Mouse (Mus musculus) liver, embryonic 11.5 days (tissue): Measurements from ENCODE around the gene Nek2. TPM values are rescaled to one million over a fixed set of nuclear protein-coding genes. Genes with fewer than 3 reads are reported as not detected.

Experiments
- ATAC-seq: fragments of 200-750 bp; cut with Nextera tagmentation; replicated peaks from 2 replicates; pipeline ENCODE4 v1.8.0; 2017; ENCODE audit warnings: moderate number of reproducible peaks, mild to moderate bottlenecking, moderate TSS enrichment, moderate library complexity; ENCODE audit not compliant: low FRiP score
- DNase-seq: peaks from one replicate; pipeline ENCODE4 v3.0.0-alpha.2; 2017; ENCODE audit warnings: low spot score
- H3K27ac ChIP-seq: fragments of 300-500 bp; sonication (generic); 2 replicates; pipeline ENCODE4 v1.5.1; 2014; ENCODE audit warnings: mild to moderate bottlenecking, low read depth, low read length, control low read depth
- H3K27me3 ChIP-seq: fragments of 300-500 bp; sonication (generic); replicated peaks from 2 replicates; pipeline ENCODE4 v1.6.1; 2014; ENCODE audit warnings: low read length, mixed read lengths; ENCODE audit not compliant: control insufficient read depth, insufficient read depth
- H3K36me3 ChIP-seq: fragments of 300-500 bp; sonication (generic); 2 replicates; pipeline ENCODE4 v1.6.1; 2014; ENCODE audit warnings: mild to moderate bottlenecking, low read length, moderate library complexity, mixed read lengths; ENCODE audit not compliant: control insufficient read depth, insufficient read depth
- H3K4me1 ChIP-seq: fragments of 300-500 bp; sonication (generic); replicated peaks from 2 replicates; pipeline ENCODE4 v1.6.1; 2014; ENCODE audit warnings: low read length, mixed read lengths; ENCODE audit not compliant: control insufficient read depth, insufficient read depth
- H3K4me2 ChIP-seq: fragments of 300-500 bp; sonication (generic); 2 replicates; pipeline ENCODE4 v1.6.1; 2014; ENCODE audit warnings: mild to moderate bottlenecking, control low read depth, moderate library complexity
- H3K4me3 ChIP-seq: fragments of 300-500 bp; sonication (generic); 2 replicates; pipeline ENCODE4 v1.5.1; 2014; ENCODE audit warnings: low read depth, low read length, control low read depth
- H3K9ac ChIP-seq: fragments of 300-500 bp; sonication (generic); 2 replicates; pipeline ENCODE4 v1.6.1; 2014; ENCODE audit warnings: low read depth, low read length, control low read depth
- H3K9me3 ChIP-seq: fragments of 300-500 bp; sonication (generic); 2 replicates; pipeline ENCODE4 v1.6.1; 2016; ENCODE audit warnings: low read length, inconsistent platforms, mixed read lengths; ENCODE audit not compliant: control insufficient read depth
- WGBS: fragments of 180-500 bp; shearing (Covaris S2); extraction: QIAGEN DNeasy Blood & Tissue Kit; methylation state at CpG from one replicate; pipeline ENCODE4 v1.1.7; 2014; 5-methylcytosine and 5-hydroxymethylcytosine counted together
- polyA plus RNA-seq: library from polyadenylated mRNA; unstranded; fragments of >200 nt; fragmentation: Nextera tagmentation; extraction: Ambion mirVana; gene quantifications from 2 replicates; pipeline ENCODE4 v1.2.1, GENCODE M21; 2014

The Nek2 gene
- 54.2 and 60.5 TPM in 2 replicates for polyA plus RNA-seq

GRCm38 (mm10) chr1:191821326-191822091, at the start of gene Nek2:
Nek2 (plus strand) TSS chr1:191821444.
- Histone ChIP-seq H3K9me3 (no peaks in the 10 kb centered on the region), H3K4me1 (peaks cover 9% of the 10 kb centered on the region; the same call in 1 of the 2 replicates), H3K4me3 (peak within 1 kb of the TSS; percentile 92), H3K27me3 (no peaks in the 10 kb centered on the region), H3K4me2 (peak within 1 kb of the TSS; percentile 78), H3K9ac (peak within 1 kb of the TSS; percentile 94), H3K36me3 (peaks cover 8% of the 10 kb centered on the region; the same call in 1 of the 2 replicates), H3K27ac (peak within 1 kb of the TSS; percentile 86)
- ATAC-seq (peak; percentile 92), DNase-seq (peak; percentile 93)
- WGBS = under 1% methylated on average over 79 of the region's 79 CpGs

- H3K4me2 ChIP-seq = no peak overlapping the region
- 81% methylated on average over 5 of the region's 5 CpGs for WGBS
- no peaks in the 10 kb centered on the region for H3K9me3 ChIP-seq
- H3K4me3 ChIP-seq = no peak overlapping the region
- DNase-seq = no peak
- H3K9ac ChIP-seq = no peak overlapping the region
- no peaks in the 10 kb centered on the region for H3K4me1 ChIP-seq
- no peak for ATAC-seq
- H3K27me3 ChIP-seq = no peaks in the 10 kb centered on the region
- H3K27ac ChIP-seq = no peak overlapping the region
- H3K36me3 ChIP-seq = peaks cover 12% of the 10 kb centered on the region; the same call in 1 of the 2 replicates
Observed at GRCm38 (mm10) chr1:191774106-191774505, 47.1 kb upstream of the Nek2 start.

DNA sequence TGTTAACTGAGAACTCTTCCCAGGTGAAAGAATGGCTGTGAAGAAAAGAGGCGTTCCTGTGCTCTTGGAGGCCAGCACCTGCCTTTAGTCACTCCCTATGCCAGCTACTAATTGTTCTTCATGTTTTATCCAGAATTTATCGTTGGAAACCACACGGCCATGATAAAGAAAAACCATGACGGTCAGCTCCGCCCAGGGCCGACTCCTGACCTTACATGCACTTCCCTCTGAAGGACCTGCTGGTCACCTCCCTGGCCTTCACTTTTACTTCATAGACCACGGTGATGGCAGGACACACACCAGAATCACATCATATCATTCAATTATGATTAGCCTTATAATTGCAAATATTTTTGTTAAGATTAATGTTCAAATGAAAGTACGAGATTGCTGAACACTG, 46.1 kb upstream of the Nek2 start:
- DNase-seq (no peak), ATAC-seq (no peak)
- 76% methylated on average over 8 of the region's 8 CpGs for WGBS

GRCm38 (mm10) chr1:191777521-191777920, 43.7 kb upstream of the Nek2 start:
- H3K36me3 ChIP-seq = peaks cover 14% of the 10 kb centered on the region; the same call in 1 of the 2 replicates

More for the DNA sequence above, 46.1 kb upstream of the Nek2 start:
- Histone ChIP-seq H3K4me1 (no peaks in the 10 kb centered on the region), H3K27me3 (no peaks in the 10 kb centered on the region), H3K36me3 (peaks cover 14% of the 10 kb centered on the region; the same call in 1 of the 2 replicates), H3K9me3 (no peaks in the 10 kb centered on the region), H3K27ac (no peak overlapping the region), H3K9ac (no peak overlapping the region), H3K4me2 (no peak overlapping the region), H3K4me3 (no peak overlapping the region)

GRCm38 (mm10) chr1:191780470-191780869, 40.8 kb upstream of the Nek2 start:
- no peak overlapping the region for H3K4me3 ChIP-seq
- 89% methylated on average over 1 of the region's 1 CpGs for WGBS
- DNase-seq (no peak), ATAC-seq (no peak)
- H3K4me2 ChIP-seq = no peak overlapping the region
- H3K4me1 ChIP-seq = no peaks in the 10 kb centered on the region
- H3K36me3 ChIP-seq = peaks cover 12% of the 10 kb centered on the region; the same call in 1 of the 2 replicates
- H3K27ac ChIP-seq = no peak overlapping the region
- H3K27me3 ChIP-seq = no peaks in the 10 kb centered on the region
- no peaks in the 10 kb centered on the region for H3K9me3 ChIP-seq
- H3K9ac ChIP-seq = no peak overlapping the region

More at GRCm38 (mm10) chr1:191777521-191777920, 43.7 kb upstream of the Nek2 start:
- Histone ChIP-seq H3K4me3 (no peak overlapping the region), H3K9ac (no peak overlapping the region), H3K4me1 (no peaks in the 10 kb centered on the region), H3K27me3 (no peaks in the 10 kb centered on the region), H3K4me2 (no peak overlapping the region), H3K27ac (no peak overlapping the region), H3K9me3 (no peaks in the 10 kb centered on the region)
- no peak for DNase-seq
- 79% methylated on average over 8 of the region's 8 CpGs for WGBS
- ATAC-seq = no peak

- no peak overlapping the region for H3K4me3 ChIP-seq
- no peaks in the 10 kb centered on the region for H3K27me3 ChIP-seq
- no peaks in the 10 kb centered on the region for H3K9me3 ChIP-seq
- H3K27ac ChIP-seq = no peak overlapping the region
- H3K4me1 ChIP-seq = no peaks in the 10 kb centered on the region
- no peak overlapping the region for H3K4me2 ChIP-seq
- ATAC-seq (no peak), DNase-seq (no peak)
- 83% methylated on average over 11 of the region's 11 CpGs for WGBS
- no peak overlapping the region for H3K9ac ChIP-seq
- 0 out of 2 replicates have a peak, but pooled peaks cover under 1% of the 10 kb centered on the region for H3K36me3 ChIP-seq
Observed at GRCm38 (mm10) chr1:191785108-191785507, 36.1 kb upstream of the Nek2 start.

- no peaks in the 10 kb centered on the region for H3K27me3 ChIP-seq
- no peaks in the 10 kb centered on the region for H3K36me3 ChIP-seq
- H3K4me2 ChIP-seq = no peak overlapping the region
- no peaks in the 10 kb centered on the region for H3K9me3 ChIP-seq
- no peak for ATAC-seq
- H3K9ac ChIP-seq = no peak overlapping the region
- no peak for DNase-seq
- H3K4me1 ChIP-seq = no peaks in the 10 kb centered on the region
- no peak overlapping the region for H3K27ac ChIP-seq
- WGBS = 62% methylated on average over 6 of the region's 6 CpGs
- H3K4me3 ChIP-seq = no peak overlapping the region
Observed at GRCm38 (mm10) chr1:191786255-191786654, 35.0 kb upstream of the Nek2 start.

DNA sequence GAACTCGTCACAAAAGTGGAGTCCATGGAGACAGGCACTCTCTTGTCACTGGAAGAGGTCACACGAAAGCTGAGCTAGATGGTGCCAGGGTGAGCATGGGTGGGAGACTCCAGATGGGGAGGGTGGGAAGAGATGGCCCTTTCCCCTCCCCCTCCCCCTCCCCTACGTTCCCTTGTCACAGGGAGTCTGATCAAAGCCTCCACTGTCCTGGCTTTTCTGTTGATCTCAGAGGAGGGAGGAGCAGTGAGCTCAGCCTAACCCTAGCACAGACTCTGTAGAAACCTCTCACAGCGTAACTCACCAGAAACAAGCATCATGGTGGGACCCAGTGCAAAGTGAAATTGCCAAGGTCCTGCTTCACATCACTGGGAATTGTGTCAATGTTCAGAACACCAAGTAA, 33.9 kb upstream of the Nek2 start:
- Histone ChIP-seq H3K4me2 (no peak overlapping the region), H3K9me3 (no peaks in the 10 kb centered on the region), H3K27me3 (no peaks in the 10 kb centered on the region), H3K9ac (no peak overlapping the region), H3K27ac (no peak overlapping the region), H3K4me1 (no peaks in the 10 kb centered on the region), H3K4me3 (no peak overlapping the region), H3K36me3 (no peaks in the 10 kb centered on the region)
- ATAC-seq = no peak
- 49% methylated on average over 4 of the region's 4 CpGs for WGBS
- no peak for DNase-seq

DNA sequence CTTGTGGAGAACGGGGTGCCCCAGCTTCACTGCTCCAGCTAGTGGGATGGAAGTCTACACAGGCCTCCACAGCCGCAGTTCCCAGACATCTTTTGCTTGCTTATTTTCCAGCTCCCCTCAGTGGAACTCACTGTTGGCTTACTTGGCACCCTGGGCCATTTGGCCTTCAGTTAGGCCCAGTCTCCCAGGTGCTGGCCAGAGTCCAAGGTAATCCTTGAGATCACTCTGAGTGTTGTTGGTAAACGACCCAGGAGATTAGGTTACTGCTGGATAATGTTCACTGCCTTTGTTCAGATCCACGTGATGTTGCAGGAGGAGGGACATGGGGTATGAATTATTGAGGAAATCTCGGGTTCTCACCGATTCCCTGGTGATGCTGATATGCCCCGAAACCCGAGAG, 28.3 kb upstream of the Nek2 start:
- no peak for DNase-seq
- Histone ChIP-seq H3K4me2 (no peak overlapping the region), H3K27ac (no peak overlapping the region), H3K9ac (no peak overlapping the region), H3K9me3 (no peaks in the 10 kb centered on the region), H3K27me3 (no peaks in the 10 kb centered on the region), H3K4me1 (peaks cover 7% of the 10 kb centered on the region), H3K36me3 (no peaks in the 10 kb centered on the region), H3K4me3 (no peak overlapping the region)
- 76% methylated on average over 8 of the region's 8 CpGs for WGBS
- no peak for ATAC-seq
